Mouse (Mus musculus) T-helper 2 cell (primary cell): Measurements from ENCODE around the gene Gsc.

Experiments
- in situ Hi-C: fragments of 300-600 bp; cut with MboI, MseI; formaldehyde crosslinking; loops from one replicate; pipeline ENCODE4 v1.15.1; 2025; ENCODE audit warnings: high pct_unique_total_duplicates

The Gsc gene

GRCm38 (mm10) chr12:104453002-104453401 lies 20.1 kb downstream of the Gsc start:
- in situ Hi-C loops = no loop called here

GRCm38 (mm10) chr12:104450257-104450656 lies 22.9 kb downstream of the Gsc start:
- in situ Hi-C loops = no loop called here

GRCm38 (mm10) chr12:104448099-104448498 lies 25.0 kb downstream of the Gsc start:
- in situ Hi-C loops = loop anchor here (10.0 kb wide), 1 partner anchor 487 kb away; no protein-coding TSS in a partner anchor

- in situ Hi-C loops = loop anchor here (10.0 kb wide), 1 partner anchor 488 kb away; no protein-coding TSS in a partner anchor
Observed at GRCm38 (mm10) chr12:104447056-104447455, 26.1 kb downstream of the Gsc start.

- in situ Hi-C loops = loop anchor here (10.0 kb wide), 1 partner anchor 491 kb away; no protein-coding TSS in a partner anchor
Observed at GRCm38 (mm10) chr12:104443716-104444115, 29.4 kb downstream of the Gsc start.

GRCm38 (mm10) chr12:104440087-104440760 lies 32.9 kb downstream of the Gsc start:
- in situ Hi-C loops = loop anchor here (10.0 kb wide), 1 partner anchor 495 kb away; no protein-coding TSS in a partner anchor

- in situ Hi-C loops = no loop called here
Observed at GRCm38 (mm10) chr12:104433951-104434735, 39.0 kb downstream of the Gsc start.

GRCm38 (mm10) chr12:104433214-104433613 lies 39.9 kb downstream of the Gsc start:
- in situ Hi-C loops = no loop called here

- in situ Hi-C loops = no loop called here
Observed at GRCm38 (mm10) chr12:104431359-104431758, 41.8 kb downstream of the Gsc start.

GRCm38 (mm10) chr12:104426915-104427314 lies 46.2 kb downstream of the Gsc start:
- in situ Hi-C loops = no loop called here

- in situ Hi-C loops = no loop called here
Observed at GRCm38 (mm10) chr12:104425591-104425990, 47.5 kb downstream of the Gsc start.

- in situ Hi-C loops = loop anchor here (5.0 kb wide), 1 partner anchor 436 kb away; the partner anchor contains the start of gene Serpina11
Observed at GRCm38 (mm10) chr12:104422615-104423392, 50.3 kb downstream of the Gsc start.
